Mouse (Mus musculus): ENCODE measurements around the gene Krtap5-5.
"Not testable (repeated sequence)": the region's sequence is repeated elsewhere in the genome, so short reads cannot be mapped to it uniquely, and the experiment has no call there.

GRCm38 (mm10) chr7:142212136-142212535 lies 17.6 kb downstream of the Krtap5-5 start:
- TF ChIP-seq CTCF, EP300 (IDR thresholded peaks at IDR 0.05; ENCODE audit: low read depth): not testable (repeated sequence)
